Mouse (Mus musculus) lung, adult 2 months (tissue): ENCODE results near the gene Map3k4. TPM values are rescaled to one million over a fixed set of nuclear protein-coding genes. Genes with fewer than 3 reads are reported as not detected.
"Not testable (repeated sequence)": the region's sequence is repeated elsewhere in the genome, so short reads cannot be mapped to it uniquely, and the experiment has no call there.

Experiments
- DNase-seq: peaks from one replicate; pipeline ENCODE4 v3.0.0; 2022
- H3K4me1 ChIP-seq: fragments of 200-500 bp; 2 replicates; pipeline ENCODE4 v1.6.1; 2011; ENCODE audit warnings: low read length; ENCODE audit not compliant: control insufficient read depth, insufficient read depth
- H3K4me3 ChIP-seq: fragments of 200-500 bp; replicated peaks from 2 replicates; pipeline ENCODE3; 2011; ENCODE audit warnings: low read depth, mild to moderate bottlenecking, control low read depth, low read length; ENCODE audit errors: extremely low read depth
- CTCF ChIP-seq: fragments of 200-500 bp; IDR thresholded peaks from 2 replicates; pipeline ENCODE4 v1.5.1; 2011; ENCODE audit warnings: mild to moderate bottlenecking, low read length, control low read depth; ENCODE audit not compliant: insufficient read depth
- POLR2A ChIP-seq: fragments of 200-500 bp; IDR thresholded peaks from 2 replicates; pipeline ENCODE4 v1.6.1; 2011; ENCODE audit warnings: low read depth, mild to moderate bottlenecking, control low read depth, low read length, borderline replicate concordance; ENCODE audit errors: extremely low read depth
- WGBS: fragments of 180-500 bp; shearing (Covaris S2); methylation state at CpG from one replicate; pipeline ENCODE4 v1.1.7; 2018; 5-methylcytosine and 5-hydroxymethylcytosine counted together
- polyA plus RNA-seq: library from polyadenylated mRNA; depleted of rRNA; stranded (reverse); fragments of >200 nt; gene quantifications from 2 replicates; pipeline ENCODE4 v1.2.3, GENCODE M21; 2012

The Map3k4 gene
- polyA plus RNA-seq, 1 experiment = 32.9 TPM

DNA sequence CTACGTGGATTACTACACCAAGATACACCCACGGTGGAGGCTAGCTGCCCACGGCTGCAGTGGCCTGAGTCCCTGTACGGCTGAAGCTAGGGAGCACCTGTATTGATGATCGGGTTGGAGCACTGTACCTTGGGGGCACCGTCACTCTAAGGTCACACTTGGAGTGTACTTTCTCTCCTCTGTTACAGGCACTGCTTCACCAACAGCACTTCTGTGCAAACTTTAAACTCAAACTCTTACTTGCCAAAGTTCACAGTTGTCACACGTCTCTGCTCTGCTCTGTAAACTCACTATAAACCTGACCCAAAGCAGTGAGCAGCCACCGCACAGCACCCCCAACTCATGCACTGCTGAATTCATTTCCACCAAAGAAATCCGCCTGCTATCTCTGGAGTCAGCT, 9.1 kb downstream of the Map3k4 start:
- Histone ChIP-seq H3K4me3 (no peak overlapping the region), H3K4me1 (no peaks in the 10 kb centered on the region; the same call in 1 of the 2 replicates)
- no peak for DNase-seq
- TF ChIP-seq POLR2A = no peak
- WGBS = 88% methylated on average over 9 of the region's 9 CpGs

DNA sequence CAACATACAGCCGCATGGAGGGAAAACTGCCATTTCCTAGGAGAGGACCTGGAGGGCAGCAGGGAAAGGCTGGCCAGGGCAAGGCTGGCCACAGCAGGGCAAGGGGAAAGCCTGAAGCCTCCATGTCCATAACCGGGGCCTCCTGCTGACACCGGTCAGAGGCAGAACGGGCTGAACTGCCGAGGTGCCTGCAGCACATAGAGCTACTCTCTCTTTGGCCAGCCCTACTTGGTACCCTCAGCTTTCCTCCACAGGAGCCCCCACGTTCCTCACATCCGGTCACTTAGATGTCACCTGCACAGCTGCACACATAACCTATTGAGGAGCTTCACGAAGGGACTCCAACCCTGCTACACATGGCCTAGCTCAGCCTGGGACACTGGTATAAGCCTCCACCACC, 9.5 kb downstream of the Map3k4 start:
- Histone ChIP-seq H3K4me1 (no peaks in the 10 kb centered on the region; the same call in 1 of the 2 replicates), H3K4me3 (no peak overlapping the region)
- DNase-seq = no peak
- TF ChIP-seq CTCF (no peak), POLR2A (no peak)
- 90% methylated on average over 8 of the region's 8 CpGs for WGBS

GRCm38 (mm10) chr17:12307251-12308135, 11.1 kb downstream of the Map3k4 start:
- DNase-seq = no peak
- TF ChIP-seq POLR2A (no peak), CTCF (no peak)
- H3K4me1 ChIP-seq = no peaks in the 10 kb centered on the region; the same call in 1 of the 2 replicates
- no peak overlapping the region for H3K4me3 ChIP-seq
- WGBS = 63% methylated on average over 20 of the region's 20 CpGs

DNA sequence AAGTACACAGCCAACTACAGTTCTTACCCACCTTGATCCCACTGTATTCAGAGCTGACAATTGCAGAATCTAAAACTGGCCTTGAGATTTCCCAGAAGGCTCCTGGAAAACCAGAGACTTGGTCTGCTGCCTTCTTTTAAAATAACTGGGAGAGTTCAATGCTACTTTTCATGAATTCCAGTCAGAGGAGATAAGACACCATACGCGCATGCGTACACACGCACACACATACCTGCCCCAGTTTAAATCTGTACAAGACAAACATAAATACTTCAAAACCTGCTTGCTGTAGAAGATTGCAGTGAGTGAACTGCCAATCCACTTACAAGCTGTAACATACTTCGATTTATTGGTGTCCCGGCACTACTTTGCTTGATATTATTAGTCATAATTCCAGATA, 13.9 kb downstream of the Map3k4 start:
- Histone ChIP-seq H3K4me3 (no peak overlapping the region), H3K4me1 (peaks cover 3% of the 10 kb centered on the region; the same call in 1 of the 2 replicates)
- no peak for DNase-seq
- TF ChIP-seq POLR2A (no peak), CTCF (no peak)
- WGBS = 71% methylated on average over 6 of the region's 6 CpGs

DNA sequence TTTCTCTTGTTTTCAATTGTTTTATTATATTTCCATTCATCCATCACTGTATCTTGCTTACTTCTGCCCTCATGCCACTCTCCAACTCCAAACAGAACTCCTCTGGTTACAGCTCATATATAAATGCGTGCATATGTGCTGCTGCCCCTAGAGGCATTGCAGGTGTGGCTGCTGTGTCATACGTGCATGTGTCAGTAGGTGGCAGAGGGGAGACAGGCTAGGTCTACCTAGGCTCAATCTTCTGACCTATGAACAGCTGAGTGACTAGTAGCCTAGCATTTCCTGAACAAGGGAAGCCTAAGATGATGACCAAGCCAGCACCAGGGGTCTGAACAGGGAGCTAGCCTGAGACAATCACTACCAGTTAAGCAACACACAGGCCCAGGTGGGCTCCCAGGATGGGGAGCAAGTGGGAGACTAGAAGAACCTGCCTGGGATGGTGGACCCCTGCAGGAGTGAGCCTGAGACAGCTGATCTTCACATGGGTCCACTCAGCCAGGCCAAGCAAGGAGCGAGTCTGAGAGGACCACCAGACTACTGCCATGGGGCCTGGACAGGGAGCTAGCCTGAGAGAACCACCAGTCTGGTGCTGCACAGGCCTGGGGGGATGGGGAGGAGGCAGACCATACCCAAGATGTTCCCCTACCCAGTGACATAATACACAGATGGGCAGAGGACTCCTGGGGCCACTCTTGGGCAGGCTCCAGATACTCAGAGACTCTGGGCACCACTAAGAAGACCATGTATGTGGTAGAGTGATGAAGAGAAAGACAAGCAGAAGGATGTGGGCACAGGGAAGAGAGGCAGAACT, 17.5 kb downstream of the Map3k4 start:
- no peak overlapping the region for H3K4me3 ChIP-seq
- peaks cover 8% of the 10 kb centered on the region for H3K4me1 ChIP-seq
- TF ChIP-seq CTCF = peak; percentile 86
- no peak for TF ChIP-seq POLR2A
- peak; percentile 34 for DNase-seq
- 48% methylated on average over 3 of the region's 3 CpGs for WGBS

DNA sequence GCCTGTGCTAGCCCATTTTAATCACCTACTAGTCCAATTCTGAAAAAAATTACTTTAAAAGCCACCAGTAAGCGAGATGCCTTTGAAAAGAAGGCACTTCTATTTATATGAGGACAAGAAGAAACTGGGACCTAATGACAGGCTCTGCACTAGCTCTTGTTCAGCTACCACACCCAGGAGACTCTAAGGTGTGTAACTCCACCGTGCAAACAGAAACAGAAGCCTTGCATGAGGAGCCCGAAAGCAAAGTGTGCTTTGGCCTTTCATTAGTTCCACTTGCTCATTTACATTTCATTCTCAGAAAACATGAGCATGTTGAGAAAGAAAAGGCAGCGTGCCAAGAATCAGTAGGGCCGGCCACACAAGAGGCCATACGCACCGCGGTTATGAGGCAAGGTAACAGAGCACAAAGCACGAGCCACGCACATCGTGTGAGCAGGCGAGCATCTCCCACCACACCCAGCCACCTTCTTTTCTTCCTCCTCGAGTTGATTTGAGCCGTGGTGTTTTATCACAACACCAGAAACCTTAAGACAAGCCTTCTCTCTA, 18.4 kb downstream of the Map3k4 start:
- Histone ChIP-seq H3K4me3 (no peak overlapping the region), H3K4me1 (peaks cover 8% of the 10 kb centered on the region)
- WGBS = 57% methylated on average over 14 of the region's 14 CpGs
- DNase-seq = peak; percentile 49
- TF ChIP-seq CTCF = no peak
- TF ChIP-seq POLR2A = no peak

GRCm38 (mm10) chr17:12299371-12299770, 19.2 kb downstream of the Map3k4 start:
- 79% methylated on average over 7 of the region's 7 CpGs for WGBS
- DNase-seq = no peak
- Histone ChIP-seq H3K4me1 (peaks cover 8% of the 10 kb centered on the region), H3K4me3 (no peak overlapping the region)
- TF ChIP-seq CTCF (no peak), POLR2A (no peak)

GRCm38 (mm10) chr17:12297978-12298377, 20.6 kb downstream of the Map3k4 start:
- TF ChIP-seq POLR2A = no peak
- TF ChIP-seq CTCF = no peak
- DNase-seq = no peak
- no peak overlapping the region for H3K4me3 ChIP-seq
- H3K4me1 ChIP-seq = peaks cover 11% of the 10 kb centered on the region
- 76% methylated on average over 4 of the region's 4 CpGs for WGBS

DNA sequence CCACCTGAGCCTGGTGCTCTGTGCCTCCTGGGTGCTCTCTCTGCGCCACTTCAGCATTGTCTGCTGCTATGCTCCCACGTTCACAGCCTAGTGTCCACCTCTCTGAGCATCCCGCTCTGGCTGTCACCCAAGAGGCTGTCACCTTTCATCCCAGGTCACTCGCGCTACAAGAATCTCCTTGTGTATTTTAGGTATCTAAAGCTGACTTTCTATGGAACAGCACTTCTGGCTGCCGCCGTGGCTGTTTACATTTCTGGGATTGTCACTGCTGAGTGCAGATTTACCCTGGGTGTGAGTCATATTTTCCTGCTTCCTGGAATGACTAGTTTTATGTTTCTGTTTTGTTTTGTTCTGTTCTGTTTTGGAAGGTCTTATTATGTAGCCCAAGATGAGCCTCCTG, 21.3 kb downstream of the Map3k4 start:
- Histone ChIP-seq H3K4me1 (peaks cover 11% of the 10 kb centered on the region), H3K4me3 (no peak overlapping the region)
- 21% methylated on average over 7 of the region's 7 CpGs for WGBS
- peak; percentile 37 for DNase-seq
- TF ChIP-seq CTCF (no peak), POLR2A (no peak)

GRCm38 (mm10) chr17:12295926-12296325, 22.7 kb downstream of the Map3k4 start:
- H3K4me3 ChIP-seq, DNase-seq: not testable (repeated sequence)
- peaks cover 11% of the 10 kb centered on the region for H3K4me1 ChIP-seq
- WGBS = 92% methylated on average over 5 of the region's 5 CpGs
